Comparison of ENCODE assay signal across 17 mouse cellular contexts in the genomic region with DNA sequence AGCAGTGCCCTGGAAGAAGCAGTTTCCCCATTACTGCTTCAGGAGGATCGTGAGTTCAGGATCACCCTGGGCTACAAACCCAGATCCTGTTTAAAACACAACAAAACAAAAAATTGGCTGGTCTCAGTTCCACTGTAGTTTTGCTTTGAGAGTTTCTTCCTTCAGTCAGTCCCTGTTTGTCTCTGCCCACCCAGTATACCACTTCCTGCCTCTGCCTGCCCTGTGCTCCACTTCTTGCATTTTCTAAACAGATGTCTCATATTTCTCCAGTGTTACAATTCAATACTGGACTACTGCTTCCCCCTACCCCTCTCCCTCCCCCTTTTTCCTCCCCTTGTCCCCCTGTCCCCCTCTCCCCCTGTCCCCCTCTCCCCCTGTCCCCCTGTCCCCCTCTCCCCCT.
A peak's percentile ranks its signal among the peaks of the same experiment; 100 is the strongest.
DNase-seq lines count a peak whose midpoint lies in the region; ATAC-seq lines count a peak whose summit lies in the region.
"Had no signal": no experiment of that assay in that cellular context is flagged by ENCODE, and none has a peak within 500 bp of the region (broad histone marks: within the 10 kb centered on the region; RNA-seq: fewer than 3 reads in every experiment).

No protein-coding gene starts in this region.

- no peak overlapping the region for H3K9ac ChIP-seq in hindbrain, embryonic 13.5 days
- H3K9ac ChIP-seq: embryonic facial prominence, embryonic 15.5 days; limb, embryonic 15.5 days; lung, embryonic 15.5 days; stomach, embryonic 15.5 days had no signal

- peak overlapping the region; percentile 14; the same call in 1 of the 2 replicates for H3K27ac ChIP-seq in hindbrain, embryonic 10.5 days
- no peak overlapping the region for H3K27ac ChIP-seq in hindbrain, embryonic 13.5 days
- H3K27ac ChIP-seq: embryonic facial prominence, embryonic 15.5 days; limb, embryonic 15.5 days; lung, embryonic 15.5 days; stomach, embryonic 15.5 days had no signal

- H3K4me2 ChIP-seq in hindbrain, embryonic 13.5 days, result no peak overlapping the region
- H3K4me2 ChIP-seq: embryonic facial prominence, embryonic 15.5 days; limb, embryonic 15.5 days; lung, embryonic 15.5 days; stomach, embryonic 15.5 days had no signal

- H3K4me1 ChIP-seq in hindbrain, embryonic 10.5 days (replicated peaks), result peaks cover 10% of the 10 kb centered on the region
- 0 out of 2 replicates have a peak, but pooled peaks cover 9% of the 10 kb centered on the region for H3K4me1 ChIP-seq in hindbrain, embryonic 13.5 days (replicated peaks)
- H3K4me1 ChIP-seq: embryonic facial prominence, embryonic 15.5 days; limb, embryonic 15.5 days; lung, embryonic 15.5 days; stomach, embryonic 15.5 days had no signal

- H3K9me3 ChIP-seq in hindbrain, embryonic 10.5 days, result no peaks in the 10 kb centered on the region
- H3K9me3 ChIP-seq in hindbrain, embryonic 13.5 days, result no peaks in the 10 kb centered on the region
- H3K9me3 ChIP-seq: embryonic facial prominence, embryonic 15.5 days; limb, embryonic 15.5 days; lung, embryonic 15.5 days; stomach, embryonic 15.5 days had no signal

- no peak for ATAC-seq in hindbrain, embryonic 13.5 days (ENCODE audit: low FRiP score)
- no peak for ATAC-seq in monocyte, adult 5-6 weeks (replicated peaks; ENCODE audit: insufficient number of reproducible peaks, low FRiP score, low TSS enrichment, poor library complexity, severe bottlenecking)
- ATAC-seq: forebrain, embryonic 16.5 days had no signal

- no peak for DNase-seq in hindbrain, embryonic 10.5 days (ENCODE audit: low spot score)
- DNase-seq in CD4-positive, CD25-positive, alpha-beta regulatory T cell, adult 2 months (ENCODE audit: low read depth, low spot score), result peak; percentile 43
- peak; percentile 10 for DNase-seq in lung, postnatal 25 days (ENCODE audit: low spot score)
- peak; percentile 37 to 44 for DNase-seq in thymus, postnatal 10 days (ENCODE audit: low spot score in 2 of 2)
- no peak for DNase-seq in ovary, postnatal 14 days (ENCODE audit: low spot score)
- no peak for DNase-seq in ovary, postnatal 10 days (ENCODE audit: low spot score)
- DNase-seq: adrenal gland, adult 8-10 months; cerebellum, postnatal 36 days; kidney, postnatal 36 days; right cerebral cortex, postnatal 25 days had no signal

- H3K36me3 ChIP-seq in hindbrain, embryonic 10.5 days, result no peaks in the 10 kb centered on the region
- no peaks in the 10 kb centered on the region for H3K36me3 ChIP-seq in hindbrain, embryonic 13.5 days
- H3K36me3 ChIP-seq: embryonic facial prominence, embryonic 15.5 days; limb, embryonic 15.5 days; lung, embryonic 15.5 days; stomach, embryonic 15.5 days had no signal

- WGBS in hindbrain, embryonic 10.5 days, result 77% methylated on average over 1 of the region's 1 CpGs
- WGBS in hindbrain, embryonic 13.5 days, result 84% methylated on average over 1 of the region's 1 CpGs

- no peak overlapping the region for H3K4me3 ChIP-seq in hindbrain, embryonic 10.5 days
- H3K4me3 ChIP-seq in hindbrain, embryonic 13.5 days, result no peak overlapping the region
- H3K4me3 ChIP-seq: embryonic facial prominence, embryonic 15.5 days; limb, embryonic 15.5 days; lung, embryonic 15.5 days; stomach, embryonic 15.5 days had no signal

- H3K27me3 ChIP-seq in hindbrain, embryonic 10.5 days (ENCODE audit: insufficient read depth, poor library complexity, severe bottlenecking), result no peaks in the 10 kb centered on the region
- H3K27me3 ChIP-seq in hindbrain, embryonic 13.5 days, result no peaks in the 10 kb centered on the region
- H3K27me3 ChIP-seq: embryonic facial prominence, embryonic 15.5 days; limb, embryonic 15.5 days; lung, embryonic 15.5 days; stomach, embryonic 15.5 days had no signal

Comparison
In these comparisons a context has a peak if more than half of its experiments do, and no peak if none do; other contexts are left out.
1. DNase-seq: peak in CD4-positive, CD25-positive, alpha-beta regulatory T cell, adult 2 months (single experiment), lung, postnatal 25 days (single experiment) and thymus, postnatal 10 days (2 of 2); none in hindbrain, embryonic 10.5 days (single experiment), ovary, postnatal 14 days (single experiment) and ovary, postnatal 10 days (single experiment).